ENCODE assay signal across 10 mouse cellular contexts in genomic region chr17:82757400-82757799, GRCm38 (mm10).
"Had no signal": no experiment of that assay in that cellular context is flagged by ENCODE, and none has a peak within 500 bp of the region (broad histone marks: within the 10 kb centered on the region; RNA-seq: fewer than 3 reads in every experiment).

No protein-coding gene starts in this region.

- H3K4me2 ChIP-seq: liver, embryonic 11.5 days; liver, embryonic 15.5 days; midbrain, embryonic 13.5 days; stomach, embryonic 15.5 days had no signal

- H3K4me1 ChIP-seq: limb, embryonic 10.5 days; liver, embryonic 15.5 days; midbrain, embryonic 13.5 days; stomach, embryonic 15.5 days had no signal

- H3K27ac ChIP-seq: left cerebral cortex, adult 2 months; limb, embryonic 10.5 days; liver, embryonic 15.5 days; midbrain, embryonic 13.5 days; stomach, embryonic 15.5 days had no signal

- H3K36me3 ChIP-seq: limb, embryonic 10.5 days; liver, embryonic 15.5 days; midbrain, embryonic 13.5 days; stomach, embryonic 15.5 days had no signal

- DNase-seq: kidney, postnatal 25 days; lung, adult 2 months; lung, postnatal 36 days had no signal

- H3K9ac ChIP-seq: liver, embryonic 15.5 days; midbrain, embryonic 13.5 days; stomach, embryonic 15.5 days had no signal

- ATAC-seq: lung, postnatal 0 days; midbrain, embryonic 13.5 days had no signal

- H3K27me3 ChIP-seq: liver, embryonic 15.5 days; midbrain, embryonic 13.5 days; stomach, embryonic 15.5 days had no signal

- H3K4me3 ChIP-seq: left cerebral cortex, adult 2 months; limb, embryonic 10.5 days; liver, embryonic 15.5 days; midbrain, embryonic 13.5 days; stomach, embryonic 15.5 days had no signal

- H3K9me3 ChIP-seq: limb, embryonic 10.5 days; liver, embryonic 15.5 days; midbrain, embryonic 13.5 days; stomach, embryonic 15.5 days had no signal
